Comparison of ENCODE assay signal across 13 mouse cellular contexts in the genomic region with DNA sequence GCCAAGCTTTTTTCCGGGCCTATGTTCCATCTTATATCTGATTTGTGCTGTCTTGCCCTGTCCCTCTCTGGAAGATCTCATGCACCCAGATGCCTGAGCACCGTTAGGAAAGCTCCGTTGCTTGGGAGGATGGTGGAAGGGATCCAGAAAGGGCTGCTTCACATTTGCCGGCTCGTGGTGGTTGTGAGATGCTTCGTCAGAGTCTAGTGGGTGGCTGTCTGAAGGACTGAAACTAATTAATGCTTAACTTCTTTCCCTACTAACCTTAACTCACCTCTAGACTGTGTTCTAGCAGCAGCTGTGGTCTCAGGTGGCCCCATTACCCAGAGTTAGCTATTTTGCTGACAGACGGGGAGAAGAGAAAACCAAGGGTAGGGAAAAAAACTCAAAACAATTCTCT. TPM values are rescaled to one million over a fixed set of nuclear protein-coding genes. Genes with fewer than 3 reads are reported as not detected.
A peak's percentile ranks its signal among the peaks of the same experiment; 100 is the strongest.
DNase-seq lines count a peak whose midpoint lies in the region; ATAC-seq and TF ChIP-seq lines count a peak whose summit lies in the region.
"Had no signal": no experiment of that assay in that cellular context is flagged by ENCODE, and none has a peak within 500 bp of the region (broad histone marks: within the 10 kb centered on the region; RNA-seq: fewer than 3 reads in every experiment).

No protein-coding gene starts in this region.

- peak overlapping the region; percentile 30; the same call in 1 of the 2 replicates for H3K27ac ChIP-seq in testis, adult 2 months (ENCODE audit: control insufficient read depth, insufficient read depth, low read depth, low read length)
- H3K27ac ChIP-seq in hindbrain, embryonic 15.5 days (replicated peaks): peak overlapping the region; percentile 56
- no peak overlapping the region for H3K27ac ChIP-seq in midbrain, embryonic 13.5 days
- H3K27ac ChIP-seq: embryonic facial prominence, embryonic 15.5 days had no signal

- WGBS in hindbrain, embryonic 15.5 days: 33% methylated on average over 7 of the region's 7 CpGs
- 82% methylated on average over 7 of the region's 7 CpGs for WGBS in midbrain, embryonic 13.5 days

- TF ChIP-seq CTCF in testis, adult 2 months (IDR thresholded peaks at IDR 0.05; ENCODE audit: control insufficient read depth, insufficient read depth, insufficient replicate concordance, low read depth, low read length): no peak

- no peaks in the 10 kb centered on the region for H3K9me3 ChIP-seq in hindbrain, embryonic 15.5 days
- no peaks in the 10 kb centered on the region for H3K9me3 ChIP-seq in midbrain, embryonic 13.5 days
- H3K9me3 ChIP-seq: embryonic facial prominence, embryonic 15.5 days had no signal

- DNase-seq in testis, postnatal 10 days (ENCODE audit: low spot score): no peak
- DNase-seq in layer of hippocampus, adult 9-11 months: peak; percentile 50
- peak; percentile 73 for DNase-seq in telencephalon, adult 2 months (ENCODE audit: low read depth, low spot score)
- no peak for DNase-seq in adrenal gland, postnatal 14 days
- DNase-seq in heart, adult 9 months (ENCODE audit: low spot score in 2 of 2): no peak
- DNase-seq: gastrocnemius, postnatal 36 days; lung, postnatal 4 days had no signal

- no peak overlapping the region for H3K9ac ChIP-seq in hindbrain, embryonic 15.5 days
- H3K9ac ChIP-seq in midbrain, embryonic 13.5 days (replicated peaks): no peak overlapping the region
- H3K9ac ChIP-seq: embryonic facial prominence, embryonic 15.5 days had no signal

- no peak for ATAC-seq in hindbrain, embryonic 15.5 days (ENCODE audit: low FRiP score, low read depth)
- ATAC-seq in midbrain, embryonic 13.5 days: no peak

- no peaks in the 10 kb centered on the region for H3K36me3 ChIP-seq in testis, adult 2 months (ENCODE audit: control insufficient read depth, insufficient read depth, low read length)
- no peaks in the 10 kb centered on the region for H3K36me3 ChIP-seq in hindbrain, embryonic 15.5 days
- no peaks in the 10 kb centered on the region for H3K36me3 ChIP-seq in midbrain, embryonic 13.5 days
- H3K36me3 ChIP-seq: embryonic facial prominence, embryonic 15.5 days had no signal

- TF ChIP-seq POLR2A in testis, adult 2 months (IDR thresholded peaks at IDR 0.05; ENCODE audit: control insufficient read depth, low read depth, low read length): no peak

- H3K4me1 ChIP-seq in testis, adult 2 months (ENCODE audit: control insufficient read depth, insufficient read depth, low read length): no peaks in the 10 kb centered on the region; the same call in 1 of the 2 replicates
- peaks cover 40% of the 10 kb centered on the region for H3K4me1 ChIP-seq in hindbrain, embryonic 15.5 days (replicated peaks)
- H3K4me1 ChIP-seq in midbrain, embryonic 13.5 days (replicated peaks): peaks cover 33% of the 10 kb centered on the region
- H3K4me1 ChIP-seq: embryonic facial prominence, embryonic 15.5 days had no signal

- H3K27me3 ChIP-seq in testis, adult 2 months (ENCODE audit: control insufficient read depth, insufficient read depth, low read length): no peaks in the 10 kb centered on the region
- no peaks in the 10 kb centered on the region for H3K27me3 ChIP-seq in hindbrain, embryonic 15.5 days
- no peaks in the 10 kb centered on the region for H3K27me3 ChIP-seq in midbrain, embryonic 13.5 days
- H3K27me3 ChIP-seq: embryonic facial prominence, embryonic 15.5 days had no signal

- H3K4me3 ChIP-seq in testis, adult 2 months (ENCODE audit: control insufficient read depth, low read depth, low read length): no peak overlapping the region
- H3K4me3 ChIP-seq in hindbrain, embryonic 15.5 days: no peak overlapping the region
- no peak overlapping the region for H3K4me3 ChIP-seq in midbrain, embryonic 13.5 days (replicated peaks)
- H3K4me3 ChIP-seq: embryonic facial prominence, embryonic 15.5 days; myocyte had no signal

- no peak overlapping the region for H3K4me2 ChIP-seq in hindbrain, embryonic 15.5 days
- no peak overlapping the region for H3K4me2 ChIP-seq in midbrain, embryonic 13.5 days (replicated peaks)
- H3K4me2 ChIP-seq: embryonic facial prominence, embryonic 15.5 days; liver, embryonic 11.5 days had no signal

RNA-seq across cellular contexts. Expression of a gene that starts 54.0 kb away (rescaled TPM):
- 91.8 and 95.5 TPM in 2 replicates for polyA plus RNA-seq in testis, adult 2 months (2012; rRNA removed)
- polyA plus RNA-seq in hindbrain, embryonic 15.5 days (2015; fragmentation: Nextera tagmentation; extraction: Ambion mirVana): 3.2 and 4.3 TPM in 2 replicates
- total RNA-seq in adrenal gland, postnatal 14 days (2021): 18.8 and 23.8 TPM in 2 replicates
- 2.3 and 2.5 TPM in 2 replicates for polyA plus RNA-seq in midbrain, embryonic 13.5 days (2015; fragmentation: Nextera tagmentation; extraction: Ambion mirVana)

Comparison
In these comparisons a context has a peak if more than half of its experiments do, and no peak if none do; other contexts are left out.
1. DNase-seq: peak in layer of hippocampus, adult 9-11 months (single experiment) and telencephalon, adult 2 months (single experiment); none in testis, postnatal 10 days (single experiment), adrenal gland, postnatal 14 days (single experiment) and heart, adult 9 months (0 of 2).
2. RNA of a gene that starts 54.0 kb away (polyA plus RNA-seq): 91.8 to 95.5 TPM in testis, adult 2 months; 3.2 to 4.3 TPM in hindbrain, embryonic 15.5 days and 2.3 to 2.5 TPM in midbrain, embryonic 13.5 days; every median in the first group is over 10 times any median in the second.